Mouse (Mus musculus) inflammation-experienced regulatory T-cells, adult 6 months (primary cell): ENCODE measurements around the gene Ski. TPM values are rescaled to one million over a fixed set of nuclear protein-coding genes. Genes with fewer than 3 reads are reported as not detected.

Experiments
- ATAC-seq: one replicate; pipeline ENCODE4 v1.8.0; 2017
- polyA plus RNA-seq, 3 experiments: library from polyadenylated mRNA; unstranded; fragments of 100-300 nt; shearing (Covaris generic); gene quantifications; one replicate each; pipeline ENCODE4 v1.2.1; 2017

The Ski gene
- polyA plus RNA-seq, 3 experiments from 2014 or later = 10.7 to 26.8 (median 26.8) TPM

- ATAC-seq = no peak
Measured at GRCm38 (mm10) chr4:155173822-155174785, 48.3 kb downstream of the Ski start.

GRCm38 (mm10) chr4:155172909-155173821, 49.2 kb downstream of the Ski start:
- no peak for ATAC-seq

GRCm38 (mm10) chr4:155171961-155172533, 50.3 kb downstream of the Ski start:
- ATAC-seq = no peak

- peak; percentile 54 for ATAC-seq
Measured at GRCm38 (mm10) chr4:155170614-155171212, 51.7 kb downstream of the Ski start.

GRCm38 (mm10) chr4:155168835-155169252, 53.5 kb downstream of the Ski start:
- ATAC-seq = peak; percentile 62

GRCm38 (mm10) chr4:155165861-155166260, 56.5 kb downstream of the Ski start:
- no peak for ATAC-seq

- ATAC-seq = no peak
Measured at GRCm38 (mm10) chr4:155164550-155164949, 57.8 kb downstream of the Ski start.

- ATAC-seq = no peak
Measured at GRCm38 (mm10) chr4:155163685-155164084, 58.7 kb downstream of the Ski start.

- ATAC-seq = no peak
Measured at GRCm38 (mm10) chr4:155163320-155163651, 59.1 kb downstream of the Ski start.

- peak; percentile 95 for ATAC-seq
Measured at GRCm38 (mm10) chr4:155162433-155163319, 59.7 kb downstream of the Ski start.

- no peak for ATAC-seq
Measured at GRCm38 (mm10) chr4:155158543-155158917, 63.9 kb downstream of the Ski start.

- no peak for ATAC-seq
Measured at GRCm38 (mm10) chr4:155157871-155158542, 64.4 kb downstream of the Ski start.

- ATAC-seq = no peak
Measured at GRCm38 (mm10) chr4:155156734-155157133, 65.7 kb downstream of the Ski start.

- no peak for ATAC-seq
Measured at GRCm38 (mm10) chr4:155154986-155155385, 67.4 kb downstream of the Ski start.

- no peak for ATAC-seq
Measured at GRCm38 (mm10) chr4:155153389-155154072, 68.9 kb downstream of the Ski start.

- ATAC-seq = no peak
Measured at GRCm38 (mm10) chr4:155152476-155152875, 69.9 kb downstream of the Ski start.

- ATAC-seq = no peak
Measured at GRCm38 (mm10) chr4:155151845-155152244, 70.5 kb downstream of the Ski start.

- peak; percentile 11 for ATAC-seq
Measured at GRCm38 (mm10) chr4:155151221-155151788, 71.1 kb downstream of the Ski start.

GRCm38 (mm10) chr4:155150276-155151113, 71.9 kb downstream of the Ski start:
- ATAC-seq = peak; percentile 86
